Mouse (Mus musculus): Measurements from ENCODE around the gene Slc6a20a.

The Slc6a20a gene

DNA sequence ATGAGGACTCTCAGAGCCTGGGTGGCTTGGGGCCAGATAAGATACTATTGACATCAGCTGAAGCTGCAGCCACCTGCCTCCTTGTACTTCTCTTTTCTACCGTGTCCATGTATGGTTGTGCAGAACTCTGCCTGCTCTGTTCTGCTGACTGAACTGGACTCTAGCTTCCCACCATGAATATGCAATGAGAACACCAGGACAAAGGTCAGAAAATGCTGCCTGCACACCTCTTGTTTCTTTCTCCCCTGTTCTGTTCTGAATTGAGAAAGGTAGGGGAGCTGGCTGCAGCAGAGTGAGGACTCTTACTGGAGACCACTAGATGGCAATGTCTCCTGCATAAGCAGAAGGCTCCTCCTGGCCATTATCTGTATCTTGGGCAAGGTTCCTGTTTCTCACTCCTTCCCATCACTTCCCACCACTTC, 40.0 kb downstream of the Slc6a20a start:
- in situ Hi-C loops (cut with MboI, MseI) = loop anchor here (5.0 kb wide), 2 partner anchors 41 to 619 kb away; no protein-coding TSS in a partner anchor

DNA sequence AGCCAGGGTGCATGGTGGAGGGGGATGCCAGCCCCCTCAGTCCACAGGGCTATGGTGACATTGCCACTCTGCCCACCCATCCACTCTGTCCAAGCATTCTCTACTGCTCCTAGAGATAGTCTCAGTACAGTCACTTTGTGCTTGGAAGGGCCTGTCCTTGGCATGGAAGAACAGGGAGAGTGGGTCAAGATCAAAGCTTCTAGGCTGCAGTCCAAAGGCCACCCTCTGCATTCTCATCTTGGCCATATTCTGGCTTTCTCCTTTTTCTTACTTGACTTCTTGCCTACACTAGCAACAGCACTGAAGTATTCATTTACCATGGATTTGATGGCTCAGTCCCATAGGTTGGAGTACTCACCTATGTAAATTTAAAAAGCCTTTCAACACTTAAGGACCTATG, 40.5 kb downstream of the Slc6a20a start:
- in situ Hi-C loops (cut with MboI, MseI) = loop anchor here (5.0 kb wide), 2 partner anchors 41 to 619 kb away; no protein-coding TSS in a partner anchor

DNA sequence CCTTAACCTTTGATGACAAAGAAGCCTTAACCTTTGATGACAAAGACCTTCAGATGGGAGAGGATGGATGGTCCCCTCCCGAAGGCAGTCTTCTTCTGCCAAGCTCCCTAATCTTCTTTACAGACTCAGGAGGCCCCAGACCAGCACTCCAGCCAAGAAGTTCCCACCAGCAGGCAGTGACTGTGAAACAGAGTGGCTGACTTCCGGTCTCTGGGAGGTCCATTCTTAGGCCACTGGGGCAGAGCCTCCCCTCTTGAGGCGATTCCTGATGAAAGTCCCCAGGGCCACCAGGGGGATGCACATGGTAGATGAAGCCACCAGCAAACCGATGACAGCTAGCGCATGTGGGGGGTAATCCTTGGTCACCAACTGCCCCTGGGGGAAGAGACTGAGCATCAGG, 41.9 kb downstream of the Slc6a20a start:
- in situ Hi-C loops (cut with MboI, MseI) = loop anchor here (5.0 kb wide), 2 partner anchors 39 to 621 kb away; no protein-coding TSS in a partner anchor

DNA sequence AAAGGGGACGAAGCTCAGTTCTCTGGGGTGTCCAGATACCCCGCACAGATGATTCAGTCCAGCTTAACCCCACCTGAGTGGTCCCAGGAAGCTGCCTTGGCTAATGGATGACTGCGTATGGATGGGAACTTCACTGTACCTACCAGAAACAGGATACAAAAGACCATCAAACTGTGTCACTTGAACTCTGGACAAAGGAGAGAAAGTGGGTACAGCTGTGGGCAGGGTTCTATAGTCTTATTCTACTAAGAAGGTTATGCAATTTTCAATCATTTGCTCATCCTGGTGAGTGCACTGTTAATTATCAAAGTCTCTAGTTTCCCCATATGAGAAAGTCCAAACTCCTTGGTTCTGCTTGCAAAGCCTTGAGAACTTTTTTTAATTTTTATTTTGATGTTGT, 45.7 kb downstream of the Slc6a20a start:
- in situ Hi-C loops (cut with MboI, MseI) = no loop called here

DNA sequence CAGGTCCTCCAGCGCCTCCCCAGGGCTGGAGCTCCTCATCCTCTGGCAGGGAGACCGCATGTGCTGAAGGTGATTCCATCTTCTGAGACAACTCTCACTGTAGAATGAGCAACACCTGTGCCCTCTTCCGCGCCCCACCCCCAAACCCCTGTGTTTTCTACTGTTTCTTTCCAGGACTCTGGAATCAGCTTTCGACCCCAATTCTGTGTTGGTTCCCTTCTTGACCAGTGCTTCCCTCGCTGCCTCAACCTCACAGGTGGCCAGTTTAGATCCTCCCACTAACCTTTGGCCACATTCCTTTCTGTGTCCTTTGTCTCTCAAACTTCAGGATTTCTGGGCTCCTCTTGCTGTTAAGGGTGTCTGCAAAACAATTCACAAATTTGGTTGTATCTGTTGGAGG, 46.4 kb downstream of the Slc6a20a start, which contains the start of gene Slc6a20b:
Gene Slc6a20b (minus strand): TSS at position 285 of the 400 bp plus-strand sequence.
- in situ Hi-C loops (cut with MboI, MseI) = no loop called here

DNA sequence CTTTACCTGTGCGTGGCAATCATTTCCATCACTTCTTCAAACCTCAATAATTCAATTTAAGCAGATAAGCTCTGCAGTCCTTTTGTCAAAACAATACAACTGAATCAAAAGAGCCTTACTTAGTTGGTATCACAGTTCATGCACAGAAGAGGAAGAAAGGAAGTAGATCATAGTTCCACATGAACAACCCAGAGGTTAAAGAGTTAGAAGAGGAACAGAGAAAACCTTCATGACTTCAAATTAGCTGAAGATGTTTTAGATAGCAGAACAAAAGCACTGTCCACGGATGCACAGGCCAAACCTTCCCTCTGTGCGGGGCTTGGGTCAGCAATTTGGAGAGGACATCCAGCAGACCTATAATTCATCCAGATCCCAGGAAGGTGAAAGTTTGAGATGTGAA, 47.0 kb downstream of the Slc6a20a start:
- in situ Hi-C loops (cut with MboI, MseI) = no loop called here

DNA sequence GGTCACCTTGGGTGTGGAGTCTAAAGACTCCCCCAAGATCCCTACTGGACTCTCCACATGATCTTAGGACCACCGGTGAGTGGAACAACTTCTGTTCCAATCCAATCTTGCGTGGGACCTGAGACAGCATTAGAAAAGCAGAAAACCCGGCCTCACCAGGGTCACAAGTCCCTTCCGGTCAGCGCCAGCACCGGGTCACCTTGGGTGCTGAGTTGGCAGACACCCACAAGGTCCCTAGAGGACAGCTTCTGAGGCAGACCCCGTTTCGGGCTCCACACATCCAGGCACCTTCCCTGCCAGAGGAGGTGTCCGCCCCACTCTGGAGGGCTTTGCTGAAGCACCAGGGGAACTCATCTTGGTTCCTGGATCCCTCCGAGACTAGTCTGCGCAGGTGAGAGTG, 52.9 kb downstream of the Slc6a20a start:
- in situ Hi-C loops (cut with MboI, MseI) = no loop called here

DNA sequence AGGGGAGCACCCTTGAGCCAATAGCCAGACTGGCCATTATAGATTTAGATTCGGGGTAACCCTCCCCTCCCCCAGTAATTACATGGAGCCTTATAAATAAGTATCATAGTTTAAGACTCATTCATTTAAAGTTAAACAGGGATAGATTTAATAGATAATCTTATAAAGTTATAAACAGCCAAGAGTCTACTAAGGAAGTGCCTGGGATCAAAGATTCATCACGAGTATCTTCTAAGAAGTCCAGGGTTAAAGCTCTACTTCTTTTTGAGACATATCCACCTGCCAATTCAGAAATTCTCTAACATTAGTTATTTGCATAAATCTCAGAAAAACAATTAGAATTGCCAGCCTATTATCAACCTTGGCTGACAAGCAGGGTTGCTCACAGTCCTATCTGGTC, 53.9 kb downstream of the Slc6a20a start:
- in situ Hi-C loops (cut with MboI, MseI) = no loop called here

DNA sequence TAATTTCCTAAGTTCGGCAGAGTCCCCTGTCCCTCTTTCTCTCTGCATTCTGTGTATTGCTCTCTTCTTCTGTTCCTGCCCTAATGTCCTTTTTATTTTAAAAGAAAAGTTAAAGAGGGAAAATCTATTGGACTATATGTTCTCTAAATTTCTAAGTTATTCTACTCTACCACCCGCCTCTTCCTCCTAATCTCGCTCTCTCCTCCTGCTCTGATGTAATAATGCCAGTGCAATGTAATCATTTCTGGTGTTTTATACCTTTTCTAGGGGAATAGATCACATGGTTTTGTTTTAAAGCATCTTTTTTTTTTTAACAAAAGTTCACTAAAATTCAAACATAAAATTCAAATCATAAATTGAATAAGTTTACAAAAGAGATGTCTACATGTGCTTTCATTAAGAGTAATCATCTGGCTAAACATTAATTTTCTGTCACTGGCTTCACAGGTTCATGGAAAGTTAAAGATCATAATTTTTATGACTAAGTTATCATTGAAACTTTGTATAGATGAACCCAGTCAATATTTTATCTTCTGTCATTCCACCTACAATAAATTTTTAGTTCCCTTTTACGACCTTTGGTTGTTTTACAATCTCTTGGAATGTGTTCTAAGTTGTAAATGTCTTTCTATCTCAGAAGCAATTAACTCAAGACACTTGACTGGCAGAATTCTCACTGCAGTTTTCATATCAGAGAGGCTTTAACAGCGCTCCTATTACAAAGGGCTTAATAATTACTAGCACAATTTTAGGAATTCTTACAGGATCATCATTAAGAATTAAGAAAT, 58.2 kb downstream of the Slc6a20a start:
- in situ Hi-C loops (cut with MboI, MseI) = no loop called here

DNA sequence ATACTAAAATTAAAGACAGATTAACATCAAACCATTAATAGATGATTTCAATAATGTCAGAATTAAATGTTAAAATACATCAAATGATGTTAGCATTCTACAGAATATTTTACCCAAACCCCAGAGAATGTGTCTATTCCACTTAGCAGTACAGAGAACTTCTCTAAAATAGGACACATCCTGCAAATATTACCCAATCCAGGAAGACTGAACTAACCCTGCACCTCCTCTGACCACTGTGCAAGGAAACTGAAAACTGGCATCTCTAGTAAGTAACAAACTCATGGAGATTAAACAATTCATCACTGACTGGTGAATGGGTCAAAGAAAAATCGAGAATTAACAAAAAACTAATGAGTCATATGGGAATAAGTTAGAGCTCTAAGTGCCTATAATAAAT, 77.2 kb downstream of the Slc6a20a start:
- in situ Hi-C loops (cut with MboI, MseI) = loop anchor here (10.0 kb wide), 1 partner anchor 653 kb away; no protein-coding TSS in a partner anchor

DNA sequence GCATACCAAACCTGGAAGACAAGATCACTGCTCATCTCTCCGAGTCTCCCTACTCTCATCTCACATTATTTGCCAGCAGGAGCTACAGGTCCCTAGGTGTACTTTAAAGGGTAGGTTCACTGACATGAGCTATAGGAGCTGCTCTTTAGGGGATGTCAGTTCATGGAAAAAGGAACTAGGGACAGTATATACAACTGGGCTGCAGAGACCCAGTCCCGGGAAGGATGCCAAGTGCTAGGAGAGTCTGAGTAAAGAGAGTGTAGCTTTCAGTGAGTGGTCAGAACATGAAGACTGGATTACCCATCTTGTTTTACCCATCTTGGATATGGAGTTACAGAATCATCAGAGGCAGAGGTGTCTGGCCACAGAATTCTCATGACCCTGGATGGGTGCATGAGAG, 81.3 kb downstream of the Slc6a20a start:
- in situ Hi-C loops (cut with MboI, MseI) = loop anchor here (5.0 kb wide), 1 partner anchor 40 kb away; no protein-coding TSS in a partner anchor

DNA sequence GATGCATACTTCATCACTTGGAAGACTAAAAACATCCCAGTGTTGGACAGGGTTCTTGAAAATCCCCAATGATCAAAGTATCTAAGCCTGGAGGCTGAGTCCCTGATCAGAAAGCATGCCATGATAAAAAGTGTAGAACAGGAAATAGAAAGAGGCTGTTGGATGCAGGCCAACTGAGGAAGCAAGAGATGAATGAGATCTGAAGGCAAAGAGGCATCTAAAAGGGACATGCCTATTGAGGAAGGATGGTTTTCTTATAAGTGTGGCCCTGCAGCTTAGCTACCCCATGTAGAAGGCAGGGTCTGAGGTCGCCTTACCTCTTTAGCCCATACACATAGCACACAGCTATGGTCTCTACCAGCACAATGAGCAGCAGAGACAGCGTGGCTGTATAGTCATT, 81.8 kb downstream of the Slc6a20a start:
- in situ Hi-C loops (cut with MboI, MseI) = loop anchor here (5.0 kb wide), 1 partner anchor 40 kb away; no protein-coding TSS in a partner anchor

DNA sequence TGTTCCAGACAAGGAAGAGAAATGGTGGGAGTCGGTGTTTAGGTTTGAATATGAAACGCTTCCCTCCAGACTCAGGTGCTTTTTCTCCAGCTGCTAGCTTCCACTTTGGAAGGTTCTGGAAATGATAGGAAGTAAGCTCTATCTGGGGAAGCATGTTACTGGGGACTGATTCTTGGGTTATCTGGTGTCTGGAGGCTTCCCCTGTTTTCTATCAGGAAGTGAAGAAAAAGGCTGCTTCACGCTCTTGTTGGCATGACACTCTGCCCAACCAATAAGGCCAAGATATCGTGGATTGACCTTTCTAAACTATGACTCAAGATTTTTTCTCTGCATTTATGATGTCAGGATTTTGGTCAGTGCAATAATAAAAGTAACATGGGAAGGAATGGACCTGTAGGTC, 83.5 kb downstream of the Slc6a20a start:
- in situ Hi-C loops (cut with MboI, MseI) = loop anchor here (5.0 kb wide), 1 partner anchor 42 kb away; no protein-coding TSS in a partner anchor

DNA sequence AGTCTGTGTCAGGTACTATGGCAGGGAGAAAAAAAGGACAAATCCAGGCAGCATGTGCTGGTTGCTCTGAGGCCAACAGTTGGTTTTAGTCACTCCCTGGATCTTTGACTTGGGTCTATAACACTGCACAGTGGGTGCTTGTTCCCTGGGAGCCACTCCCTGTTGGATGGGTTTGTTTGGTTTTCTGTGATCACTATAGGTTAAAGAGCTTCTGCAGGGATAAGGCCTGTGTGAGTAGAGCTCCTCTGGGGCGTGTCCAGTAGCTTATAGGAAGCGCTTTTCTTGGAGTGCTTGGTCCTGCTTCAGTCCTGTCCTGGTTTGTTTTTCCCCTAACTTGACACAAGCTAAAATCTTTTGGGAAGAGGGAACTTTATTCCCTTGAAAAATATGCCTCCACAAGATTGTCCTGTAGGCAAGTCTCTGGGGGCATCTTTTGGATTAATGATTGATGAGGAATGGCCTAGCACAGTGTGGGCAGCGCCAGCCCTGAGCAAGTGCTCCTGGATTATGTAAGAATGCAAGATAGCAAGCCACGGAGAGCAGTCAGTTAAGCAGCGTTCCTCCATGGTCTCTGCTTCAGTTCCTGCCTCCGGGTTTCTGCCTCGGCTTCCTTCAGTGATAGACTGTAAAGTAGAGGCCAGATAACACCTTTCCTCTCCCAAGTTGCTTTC, 89.3 kb downstream of the Slc6a20a start:
- in situ Hi-C loops (cut with MboI, MseI) = no loop called here
